In genomic region chr2:118390072-118390471, GRCm38 (mm10) we compare ENCODE assay signal across 11 mouse cellular contexts. TPM values are rescaled to one million over a fixed set of nuclear protein-coding genes. Genes with fewer than 3 reads are reported as not detected.
DNase-seq lines count a peak whose midpoint lies in the region; ATAC-seq and TF ChIP-seq lines count a peak whose summit lies in the region.
"Had no signal": no experiment of that assay in that cellular context is flagged by ENCODE, and none has a peak within 500 bp of the region (broad histone marks: within the 10 kb centered on the region; RNA-seq: fewer than 3 reads in every experiment).

No protein-coding gene starts in this region.

- intact Hi-C loops in heart, postnatal 25 days (cut with DNase I), result no loop called here

- DNase-seq in heart, postnatal 0 days (ENCODE audit: low spot score), result no peak
- DNase-seq in heart, postnatal 25 days (ENCODE audit: low spot score), result no peak
- DNase-seq in midbrain, postnatal 0 days (ENCODE audit: low spot score), result no peak
- peak; percentile 28 for DNase-seq in induced T-regulatory cell, adult 2 months (ENCODE audit: low read depth)
- DNase-seq in stomach, postnatal 0 days (ENCODE audit: low spot score), result no peak
- DNase-seq in cerebellum, adult 11 months, result no peak
- DNase-seq: kidney, adult 9 months; thymus, postnatal 14 days had no signal

- H3K4me1 ChIP-seq in heart, postnatal 0 days (ENCODE audit: control insufficient read depth, insufficient read depth), result peaks cover 20% of the 10 kb centered on the region; the same call in 1 of the 2 replicates
- peaks cover 13% of the 10 kb centered on the region for H3K4me1 ChIP-seq in midbrain, embryonic 16.5 days (ENCODE audit: control insufficient read depth, insufficient read depth, low read length)
- no peaks in the 10 kb centered on the region for H3K4me1 ChIP-seq in midbrain, postnatal 0 days (ENCODE audit: insufficient read depth, low read length)
- no peaks in the 10 kb centered on the region; the same call in 1 of the 2 replicates for H3K4me1 ChIP-seq in stomach, postnatal 0 days (replicated peaks; ENCODE audit: control insufficient read depth, insufficient read depth)

- TF ChIP-seq CTCF in heart, postnatal 0 days (IDR thresholded peaks at IDR 0.05; ENCODE audit: low read depth), result no peak
- TF ChIP-seq CTCF in midbrain, postnatal 0 days (IDR thresholded peaks at IDR 0.05), result no peak
- no peak for TF ChIP-seq CTCF in stomach, postnatal 0 days (IDR thresholded peaks at IDR 0.05; ENCODE audit: low read depth)

- H3K4me3 ChIP-seq in heart, postnatal 0 days (ENCODE audit: low read depth, low read length), result no peak overlapping the region
- H3K4me3 ChIP-seq in midbrain, embryonic 16.5 days (ENCODE audit: low read depth, low read length), result no peak overlapping the region
- H3K4me3 ChIP-seq in midbrain, postnatal 0 days (ENCODE audit: low read depth, low read length), result no peak overlapping the region
- H3K4me3 ChIP-seq in stomach, postnatal 0 days (ENCODE audit: low read depth, low read length), result no peak overlapping the region

- ATAC-seq in heart, postnatal 0 days (ENCODE audit: insufficient read depth, low read depth), result no peak
- ATAC-seq in midbrain, embryonic 16.5 days, result no peak
- ATAC-seq in midbrain, postnatal 0 days (ENCODE audit: low FRiP score), result no peak
- no peak for ATAC-seq in stomach, postnatal 0 days (ENCODE audit: low FRiP score, low TSS enrichment)
- ATAC-seq in frontal cortex, adult (ENCODE audit: low TSS enrichment), result no peak

- H3K27me3 ChIP-seq in heart, postnatal 0 days (ENCODE audit: control insufficient read depth, insufficient read depth, low read length), result no peaks in the 10 kb centered on the region
- no peaks in the 10 kb centered on the region for H3K27me3 ChIP-seq in midbrain, embryonic 16.5 days (ENCODE audit: control insufficient read depth, insufficient read depth, low read depth, low read length)
- no peaks in the 10 kb centered on the region for H3K27me3 ChIP-seq in midbrain, postnatal 0 days (ENCODE audit: insufficient read depth, low read length)
- no peaks in the 10 kb centered on the region for H3K27me3 ChIP-seq in stomach, postnatal 0 days (ENCODE audit: control insufficient read depth, insufficient read depth, low read length)
- H3K27me3 ChIP-seq: limb, embryonic 15.5 days had no signal

- no peak overlapping the region for H3K27ac ChIP-seq in heart, postnatal 0 days (ENCODE audit: low read depth)
- H3K27ac ChIP-seq in midbrain, embryonic 16.5 days (ENCODE audit: low read length), result no peak overlapping the region
- no peak overlapping the region for H3K27ac ChIP-seq in midbrain, postnatal 0 days (ENCODE audit: low read depth, low read length)
- H3K27ac ChIP-seq in stomach, postnatal 0 days (replicated peaks), result 0 out of 2 replicates have a peak overlapping the region, but pooled peaks have one; percentile 8
- H3K27ac ChIP-seq: limb, embryonic 15.5 days had no signal

- H3K9ac ChIP-seq in heart, postnatal 0 days (replicated peaks; ENCODE audit: low read depth, low read length), result no peak overlapping the region
- H3K9ac ChIP-seq in midbrain, embryonic 16.5 days (ENCODE audit: low read depth, low read length), result no peak overlapping the region
- no peak overlapping the region; the same call in 1 of the 2 replicates for H3K9ac ChIP-seq in midbrain, postnatal 0 days (replicated peaks; ENCODE audit: low read length, poor library complexity, severe bottlenecking)
- H3K9ac ChIP-seq in stomach, postnatal 0 days (ENCODE audit: low read length), result no peak overlapping the region
- H3K9ac ChIP-seq: limb, embryonic 15.5 days had no signal

- H3K4me2 ChIP-seq in heart, postnatal 0 days (ENCODE audit: low read depth, low read length), result peak overlapping the region; percentile 64; the same call in 1 of the 2 replicates
- H3K4me2 ChIP-seq in midbrain, embryonic 16.5 days (ENCODE audit: low read length), result peak overlapping the region; percentile 11; the same call in 1 of the 2 replicates
- no peak overlapping the region for H3K4me2 ChIP-seq in midbrain, postnatal 0 days (ENCODE audit: low read depth, low read length, poor library complexity, severe bottlenecking)
- H3K4me2 ChIP-seq in stomach, postnatal 0 days (replicated peaks; ENCODE audit: low read depth), result peak overlapping the region; percentile 71

- H3K9me3 ChIP-seq in heart, postnatal 0 days (replicated peaks; ENCODE audit: control insufficient read depth, low read length), result no peaks in the 10 kb centered on the region
- H3K9me3 ChIP-seq in midbrain, embryonic 16.5 days (replicated peaks; ENCODE audit: control insufficient read depth, low read length, poor library complexity, severe bottlenecking), result no peaks in the 10 kb centered on the region
- H3K9me3 ChIP-seq in midbrain, postnatal 0 days (ENCODE audit: low read length), result no peaks in the 10 kb centered on the region
- no peaks in the 10 kb centered on the region for H3K9me3 ChIP-seq in stomach, postnatal 0 days (ENCODE audit: control insufficient read depth, low read length)
- H3K9me3 ChIP-seq: limb, embryonic 15.5 days had no signal

- no peaks in the 10 kb centered on the region for H3K36me3 ChIP-seq in heart, postnatal 0 days (replicated peaks; ENCODE audit: control insufficient read depth, insufficient read depth, low read length)
- H3K36me3 ChIP-seq in midbrain, embryonic 16.5 days (ENCODE audit: control insufficient read depth, insufficient read depth, low read length), result no peaks in the 10 kb centered on the region
- H3K36me3 ChIP-seq in midbrain, postnatal 0 days (ENCODE audit: insufficient read depth, low read length), result no peaks in the 10 kb centered on the region
- H3K36me3 ChIP-seq in stomach, postnatal 0 days (ENCODE audit: control insufficient read depth, insufficient read depth, low read length), result no peaks in the 10 kb centered on the region
- H3K36me3 ChIP-seq: limb, embryonic 15.5 days had no signal

- 85% methylated on average over 5 of the region's 5 CpGs for WGBS in heart, postnatal 0 days
- 80% methylated on average over 5 of the region's 5 CpGs for WGBS in midbrain, embryonic 16.5 days
- 84% methylated on average over 5 of the region's 5 CpGs for WGBS in midbrain, postnatal 0 days
- 64% methylated on average over 5 of the region's 5 CpGs for WGBS in stomach, postnatal 0 days

- TF ChIP-seq EP300 in heart, postnatal 0 days (IDR thresholded peaks at IDR 0.05; ENCODE audit: low read depth), result no peak
- no peak for TF ChIP-seq EP300 in stomach, postnatal 0 days (optimal IDR thresholded peaks at IDR 0.05)

RNA-seq across cellular contexts. Expression of gene Eif2ak4, which starts 1.7 kb away (rescaled TPM):
- 12.1 and 12.3 TPM in 2 replicates for total RNA-seq in heart, postnatal 0 days (2014; rRNA removed; ENCODE audit: low replicate concordance)
- 3.0 TPM in 2 replicates for polyA plus RNA-seq in heart, postnatal 0 days (2015; fragmentation: Nextera tagmentation; extraction: Ambion mirVana)
- 1 to 10 TPM; 5.6 to 6.4 TPM for total RNA-seq in heart, postnatal 25 days (2021)
- polyA plus RNA-seq in midbrain, embryonic 16.5 days (2015; fragmentation: Nextera tagmentation; extraction: Ambion mirVana), result 8.4 and 9.3 TPM in 2 replicates
- total RNA-seq in midbrain, postnatal 0 days (2014; rRNA removed), result 17.2 TPM in 2 replicates
- 7.6 and 8.5 TPM in 2 replicates for polyA plus RNA-seq in midbrain, postnatal 0 days (2015; fragmentation: Nextera tagmentation; extraction: Ambion mirVana)
- 4.9 and 5.0 TPM in 2 replicates for polyA plus RNA-seq in stomach, postnatal 0 days (2015; fragmentation: Nextera tagmentation; extraction: Ambion mirVana)

RNA-seq across cellular contexts. Expression of gene Gpr176, which starts 16.9 kb away (rescaled TPM):
- total RNA-seq in heart, postnatal 0 days (2014; rRNA removed; ENCODE audit: low replicate concordance), result 0.27 and 1.2 TPM in 2 replicates
- polyA plus RNA-seq in heart, postnatal 0 days (2015; fragmentation: Nextera tagmentation; extraction: Ambion mirVana), result 0.31 and 0.40 TPM in 2 replicates
- total RNA-seq in heart, postnatal 25 days (2021), result under 1 TPM; 0.10 to 0.11 TPM
- 6.3 and 7.7 TPM in 2 replicates for polyA plus RNA-seq in midbrain, embryonic 16.5 days (2015; fragmentation: Nextera tagmentation; extraction: Ambion mirVana)
- 13.1 and 15.1 TPM in 2 replicates for total RNA-seq in midbrain, postnatal 0 days (2014; rRNA removed)
- polyA plus RNA-seq in midbrain, postnatal 0 days (2015; fragmentation: Nextera tagmentation; extraction: Ambion mirVana), result 9.0 and 9.3 TPM in 2 replicates
- polyA plus RNA-seq in stomach, postnatal 0 days (2015; fragmentation: Nextera tagmentation; extraction: Ambion mirVana), result 0.28 and 0.39 TPM in 2 replicates
